Mouse (Mus musculus): Measurements from ENCODE around the gene Pxn.
A peak's percentile ranks its signal among the peaks of the same experiment; 100 is the strongest.

Gene Pxn

GRCm38 (mm10) chr5:115506454-115507201 is at the start of gene Pxn:
TSS of gene Pxn (plus strand) at chr5:115506676.
- DNase-seq (ENCODE audit: low spot score), result peak; percentile 84

- DNase-seq (ENCODE audit: low spot score), result no peak
Measured at GRCm38 (mm10) chr5:115458918-115459317, 47.6 kb upstream of the Pxn start.

GRCm38 (mm10) chr5:115464408-115465115 is 41.9 kb upstream of the Pxn start:
- no peak for DNase-seq (ENCODE audit: low spot score)

GRCm38 (mm10) chr5:115465642-115466420 is 40.6 kb upstream of the Pxn start, which contains the start of gene Pla2g1b:
TSS of gene Pla2g1b (plus strand) at chr5:115466262.
- DNase-seq (ENCODE audit: low spot score), result no peak

GRCm38 (mm10) chr5:115469791-115470190 is 36.7 kb upstream of the Pxn start:
- no peak for DNase-seq (ENCODE audit: low spot score)

GRCm38 (mm10) chr5:115470766-115471531 is 35.5 kb upstream of the Pxn start:
- DNase-seq (ENCODE audit: low spot score), result no peak

- DNase-seq (ENCODE audit: low spot score), result no peak
Measured at GRCm38 (mm10) chr5:115473191-115473590, 33.3 kb upstream of the Pxn start.

GRCm38 (mm10) chr5:115474174-115474828 is 32.2 kb upstream of the Pxn start:
- DNase-seq (ENCODE audit: low spot score), result no peak

GRCm38 (mm10) chr5:115475337-115476106 is 31.0 kb upstream of the Pxn start:
- DNase-seq (ENCODE audit: low spot score), result no peak

- DNase-seq (ENCODE audit: low spot score), result no peak
Measured at GRCm38 (mm10) chr5:115476107-115476727, 30.3 kb upstream of the Pxn start.

GRCm38 (mm10) chr5:115479561-115479960 is 26.9 kb upstream of the Pxn start:
- no peak for DNase-seq (ENCODE audit: low spot score)

GRCm38 (mm10) chr5:115480101-115480500 is 26.4 kb upstream of the Pxn start:
- peak; percentile 30 for DNase-seq (ENCODE audit: low spot score)

GRCm38 (mm10) chr5:115482390-115483265 is 23.8 kb upstream of the Pxn start:
- no peak for DNase-seq (ENCODE audit: low spot score)

GRCm38 (mm10) chr5:115483385-115483784 is 23.1 kb upstream of the Pxn start:
- no peak for DNase-seq (ENCODE audit: low spot score)

- peak; percentile 71 for DNase-seq (ENCODE audit: low spot score)
Measured at GRCm38 (mm10) chr5:115483947-115484920, 22.2 kb upstream of the Pxn start, which contains the start of gene Sirt4. TSS of gene Sirt4 (minus strand) at chr5:115484725.

GRCm38 (mm10) chr5:115484996-115485395 is 21.5 kb upstream of the Pxn start:
- no peak for DNase-seq (ENCODE audit: low spot score)

- no peak for DNase-seq (ENCODE audit: low spot score)
Measured at GRCm38 (mm10) chr5:115485489-115486205, 20.8 kb upstream of the Pxn start.

All from spleen, adult 12 weeks (tissue).